Mouse (Mus musculus) hindbrain, embryonic 13.5 days (tissue): ENCODE measurements at regions not wholly inside any gene's neighbourhood (a gene's known extent, or its start where the extent isn't known, plus 50 kb on each side); places are given as distances from the start of the nearest gene placed in this dataset.

ENCODE experiments used
- ATAC-seq: fragments of 200-750 bp; cut with Nextera tagmentation; 2 replicates; pipeline ENCODE4 v1.8.0; 2017; ENCODE audit warnings: moderate TSS enrichment; ENCODE audit not compliant: low FRiP score
- H3K27ac ChIP-seq: fragments of 300-500 bp; sonication (generic); 2 replicates; pipeline ENCODE4 v1.5.1; 2015; ENCODE audit warnings: inconsistent platforms, mild to moderate bottlenecking, moderate library complexity
- H3K27me3 ChIP-seq: fragments of 300-500 bp; sonication (generic); 2 replicates; pipeline ENCODE4 v1.6.1; 2015; ENCODE audit warnings: mild to moderate bottlenecking, inconsistent platforms
- H3K36me3 ChIP-seq: fragments of 300-500 bp; sonication (generic); 2 replicates; pipeline ENCODE4 v1.6.1; 2015; ENCODE audit warnings: mild to moderate bottlenecking, inconsistent platforms
- H3K4me1 ChIP-seq: fragments of 300-500 bp; sonication (generic); replicated peaks from 2 replicates; pipeline ENCODE4 v1.6.1; 2015; ENCODE audit warnings: inconsistent platforms
- H3K4me2 ChIP-seq: fragments of 300-500 bp; sonication (generic); 2 replicates; pipeline ENCODE4 v1.6.1; 2015; ENCODE audit warnings: inconsistent platforms, mild to moderate bottlenecking, moderate library complexity
- H3K4me3 ChIP-seq: fragments of 300-500 bp; sonication (generic); 2 replicates; pipeline ENCODE4 v1.5.1; 2015; ENCODE audit warnings: mild to moderate bottlenecking, inconsistent platforms
- H3K9ac ChIP-seq: fragments of 300-500 bp; sonication (generic); 2 replicates; pipeline ENCODE4 v1.6.1; 2015; ENCODE audit warnings: mild to moderate bottlenecking, inconsistent platforms
- H3K9me3 ChIP-seq: fragments of 300-500 bp; sonication (generic); 2 replicates; pipeline ENCODE4 v1.6.1; 2016; ENCODE audit warnings: inconsistent platforms
- WGBS: fragments of 180-500 bp; shearing (Covaris S2); methylation state at CpG from one replicate; pipeline ENCODE4 v1.1.7; 2015; 5-methylcytosine and 5-hydroxymethylcytosine counted together

GRCm38 (mm10) chr12:107052136-107052535, 436.3 kb upstream of the 3110018I06Rik start:
- WGBS, result 93% methylated on average over 6 of the region's 6 CpGs
- Histone ChIP-seq H3K4me3 (no peak overlapping the region), H3K9me3 (no peaks in the 10 kb centered on the region), H3K9ac (no peak overlapping the region), H3K27me3 (no peaks in the 10 kb centered on the region), H3K4me1 (peaks cover 6% of the 10 kb centered on the region), H3K4me2 (no peak overlapping the region), H3K27ac (no peak overlapping the region), H3K36me3 (no peaks in the 10 kb centered on the region)
- no peak for ATAC-seq

DNA sequence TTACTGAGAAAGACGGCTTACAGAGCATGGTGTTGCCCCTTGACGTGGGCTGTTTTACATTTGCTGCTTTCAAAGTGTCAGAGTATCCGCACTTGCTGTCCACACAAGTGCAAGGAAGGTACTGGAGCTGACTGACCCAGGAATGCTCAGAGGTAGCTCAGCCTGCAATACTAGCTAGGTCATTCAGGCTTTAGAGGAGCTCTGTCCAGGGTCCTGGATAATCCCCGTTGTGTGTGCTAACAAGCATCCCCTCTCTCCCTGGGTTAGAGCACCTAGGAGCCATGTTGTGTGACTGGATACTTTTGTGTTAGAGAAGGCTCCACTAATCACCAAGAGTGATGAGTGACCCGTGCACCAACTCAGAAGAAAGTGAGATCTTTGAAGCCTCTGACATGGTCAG, 431.9 kb upstream of the 3110018I06Rik start:
- H3K9me3 ChIP-seq, result no peaks in the 10 kb centered on the region
- no peak for ATAC-seq
- H3K27me3 ChIP-seq, result no peaks in the 10 kb centered on the region
- no peaks in the 10 kb centered on the region for H3K36me3 ChIP-seq
- no peaks in the 10 kb centered on the region for H3K4me1 ChIP-seq
- WGBS, result 52% methylated on average over 5 of the region's 5 CpGs
- H3K4me3 ChIP-seq, result no peak overlapping the region
- no peak overlapping the region for H3K9ac ChIP-seq
- no peak overlapping the region for H3K27ac ChIP-seq
- H3K4me2 ChIP-seq, result no peak overlapping the region

DNA sequence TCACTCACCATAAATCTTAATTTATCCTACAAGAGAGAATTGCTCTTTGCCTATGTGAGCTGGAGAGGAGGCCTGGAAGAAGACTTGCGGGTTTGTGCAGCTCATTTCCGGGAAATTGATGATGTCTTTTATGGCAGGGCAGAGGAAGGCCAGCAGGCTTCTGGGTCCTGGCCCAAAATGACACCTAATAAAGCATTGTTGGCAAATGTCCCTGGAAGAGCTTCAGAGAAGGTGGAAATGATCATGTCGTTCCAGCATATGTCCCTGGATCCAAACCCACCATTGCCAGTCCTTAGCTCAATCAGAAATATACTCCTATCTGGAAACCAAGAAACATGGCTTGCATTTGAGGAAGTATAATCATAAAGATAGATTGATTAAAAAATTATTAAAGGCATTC, 427.9 kb upstream of the 3110018I06Rik start:
- Histone ChIP-seq H3K27ac (no peak overlapping the region), H3K4me2 (no peak overlapping the region), H3K36me3 (no peaks in the 10 kb centered on the region), H3K4me3 (no peak overlapping the region), H3K9me3 (peaks cover 9% of the 10 kb centered on the region), H3K9ac (no peak overlapping the region), H3K27me3 (no peaks in the 10 kb centered on the region), H3K4me1 (no peaks in the 10 kb centered on the region)
- ATAC-seq, result no peak
- WGBS, result 83% methylated on average over 3 of the region's 3 CpGs

- H3K27ac ChIP-seq, result no peak overlapping the region
- no peaks in the 10 kb centered on the region for H3K36me3 ChIP-seq
- ATAC-seq, result no peak
- peaks cover 5% of the 10 kb centered on the region for H3K9me3 ChIP-seq
- H3K27me3 ChIP-seq, result no peaks in the 10 kb centered on the region
- H3K4me2 ChIP-seq, result no peak overlapping the region
- no peak overlapping the region for H3K9ac ChIP-seq
- WGBS, result 87% methylated on average over 2 of the region's 2 CpGs
- no peak overlapping the region for H3K4me3 ChIP-seq
- no peaks in the 10 kb centered on the region for H3K4me1 ChIP-seq
Measured at GRCm38 (mm10) chr12:107067346-107067745, 421.1 kb upstream of the 3110018I06Rik start.

GRCm38 (mm10) chr12:107082541-107082940, 405.9 kb upstream of the 3110018I06Rik start:
- Histone ChIP-seq H3K4me3 (no peak overlapping the region), H3K27me3 (0 out of 2 replicates have a peak, but pooled peaks cover 6% of the 10 kb centered on the region), H3K27ac (0 out of 2 replicates have a peak overlapping the region, but pooled peaks have one; percentile 19), H3K4me1 (peaks cover 39% of the 10 kb centered on the region), H3K36me3 (no peaks in the 10 kb centered on the region), H3K4me2 (no peak overlapping the region), H3K9ac (no peak overlapping the region), H3K9me3 (no peaks in the 10 kb centered on the region)
- 49% methylated on average over 10 of the region's 10 CpGs for WGBS
- ATAC-seq, result no peak

- H3K4me1 ChIP-seq, result peaks cover 39% of the 10 kb centered on the region
- H3K4me2 ChIP-seq, result 0 out of 2 replicates have a peak overlapping the region, but pooled peaks have one; percentile 13
- no peak overlapping the region for H3K9ac ChIP-seq
- no peaks in the 10 kb centered on the region for H3K9me3 ChIP-seq
- no peak for ATAC-seq
- no peak overlapping the region for H3K4me3 ChIP-seq
- no peaks in the 10 kb centered on the region for H3K36me3 ChIP-seq
- no peaks in the 10 kb centered on the region for H3K27me3 ChIP-seq
- peak overlapping the region; percentile 76 for H3K27ac ChIP-seq
- 36% methylated on average over 14 of the region's 14 CpGs for WGBS
Measured at GRCm38 (mm10) chr12:107085058-107085905, 403.1 kb upstream of the 3110018I06Rik start.

DNA sequence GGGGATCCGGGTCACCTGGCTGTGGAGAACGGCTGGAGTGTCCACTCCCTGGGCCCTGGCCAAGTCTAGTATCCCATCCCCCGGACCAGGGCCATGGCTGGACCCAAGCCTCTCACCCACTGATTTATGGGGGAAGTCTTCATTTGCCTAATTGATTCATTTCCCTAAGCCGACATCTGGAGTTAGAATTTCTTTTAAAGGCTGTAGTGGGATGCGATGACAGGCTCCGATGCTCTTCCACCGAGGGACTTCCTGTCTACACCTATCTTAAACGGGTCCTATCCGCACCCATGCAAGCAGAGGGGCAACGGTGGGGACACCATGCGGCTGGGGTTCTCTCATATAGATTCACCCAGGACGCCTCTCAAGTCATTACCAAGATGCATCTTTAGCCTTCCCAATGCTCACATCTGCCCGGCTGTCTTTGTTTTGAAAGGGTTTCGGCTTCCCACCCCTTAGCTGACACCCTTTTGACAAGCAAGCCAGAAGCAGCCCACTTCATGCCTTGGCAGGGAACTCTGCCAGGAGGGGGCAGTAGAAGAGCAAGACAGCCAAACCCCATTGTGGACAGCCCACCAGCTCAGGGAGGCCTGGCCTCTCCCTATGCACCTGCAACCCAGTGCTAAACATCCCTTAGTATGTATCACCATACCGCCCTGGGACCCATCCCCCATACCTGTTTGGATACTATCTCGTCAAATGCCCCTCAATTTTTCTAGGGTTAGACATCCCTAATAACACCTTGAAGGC, 402.4 kb upstream of the 3110018I06Rik start:
- H3K36me3 ChIP-seq, result no peaks in the 10 kb centered on the region
- no peak overlapping the region for H3K9ac ChIP-seq
- WGBS, result 35% methylated on average over 16 of the region's 16 CpGs
- peak; percentile 57; the same call in 1 of the 2 replicates for ATAC-seq
- H3K4me3 ChIP-seq, result no peak overlapping the region
- no peaks in the 10 kb centered on the region for H3K27me3 ChIP-seq
- peaks cover 39% of the 10 kb centered on the region for H3K4me1 ChIP-seq
- H3K9me3 ChIP-seq, result no peaks in the 10 kb centered on the region
- peak overlapping the region; percentile 25 for H3K27ac ChIP-seq
- H3K4me2 ChIP-seq, result 0 out of 2 replicates have a peak overlapping the region, but pooled peaks have one; percentile 13

DNA sequence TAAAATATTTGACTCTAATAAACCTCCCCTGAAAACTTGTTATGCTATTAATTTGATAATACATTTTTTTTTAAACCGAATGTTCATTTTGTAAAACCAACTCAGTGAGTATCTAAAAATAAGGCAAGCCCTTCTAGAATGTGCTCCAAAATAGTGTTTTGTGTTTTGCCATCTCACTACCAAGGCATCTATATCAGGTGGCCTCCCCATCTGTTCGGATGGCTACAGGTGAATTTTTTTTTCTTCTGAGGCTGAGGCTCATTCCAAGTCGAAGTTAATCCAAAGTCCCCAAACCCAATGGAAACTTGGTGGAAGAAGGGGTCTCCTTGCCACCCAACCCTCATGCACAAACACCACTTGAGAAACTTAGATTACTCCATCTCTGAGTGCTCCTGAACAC, 396.3 kb upstream of the 3110018I06Rik start:
- no peak for ATAC-seq
- H3K9ac ChIP-seq, result no peak overlapping the region
- H3K27ac ChIP-seq, result no peak overlapping the region
- WGBS, result 87% methylated on average over 3 of the region's 3 CpGs
- no peaks in the 10 kb centered on the region for H3K9me3 ChIP-seq
- H3K36me3 ChIP-seq, result no peaks in the 10 kb centered on the region
- H3K4me1 ChIP-seq, result 0 out of 2 replicates have a peak, but pooled peaks cover under 1% of the 10 kb centered on the region
- H3K4me2 ChIP-seq, result no peak overlapping the region
- H3K4me3 ChIP-seq, result no peak overlapping the region
- H3K27me3 ChIP-seq, result no peaks in the 10 kb centered on the region

GRCm38 (mm10) chr12:107093326-107093725, 395.1 kb upstream of the 3110018I06Rik start:
- no peaks in the 10 kb centered on the region for H3K36me3 ChIP-seq
- H3K27ac ChIP-seq, result no peak overlapping the region
- H3K4me2 ChIP-seq, result no peak overlapping the region
- H3K9ac ChIP-seq, result no peak overlapping the region
- no peaks in the 10 kb centered on the region for H3K4me1 ChIP-seq
- peaks cover 5% of the 10 kb centered on the region; the same call in 1 of the 2 replicates for H3K9me3 ChIP-seq
- 90% methylated on average over 13 of the region's 13 CpGs for WGBS
- no peak overlapping the region for H3K4me3 ChIP-seq
- H3K27me3 ChIP-seq, result no peaks in the 10 kb centered on the region
- ATAC-seq, result no peak

- Histone ChIP-seq H3K36me3 (no peaks in the 10 kb centered on the region), H3K27me3 (no peaks in the 10 kb centered on the region), H3K9me3 (peaks cover 5% of the 10 kb centered on the region; the same call in 1 of the 2 replicates), H3K9ac (no peak overlapping the region), H3K27ac (no peak overlapping the region), H3K4me3 (no peak overlapping the region), H3K4me2 (no peak overlapping the region), H3K4me1 (peaks cover 15% of the 10 kb centered on the region; the same call in 1 of the 2 replicates)
- 78% methylated on average over 6 of the region's 6 CpGs for WGBS
- ATAC-seq, result no peak
Measured at GRCm38 (mm10) chr12:107095409-107095808, 393.0 kb upstream of the 3110018I06Rik start.

DNA sequence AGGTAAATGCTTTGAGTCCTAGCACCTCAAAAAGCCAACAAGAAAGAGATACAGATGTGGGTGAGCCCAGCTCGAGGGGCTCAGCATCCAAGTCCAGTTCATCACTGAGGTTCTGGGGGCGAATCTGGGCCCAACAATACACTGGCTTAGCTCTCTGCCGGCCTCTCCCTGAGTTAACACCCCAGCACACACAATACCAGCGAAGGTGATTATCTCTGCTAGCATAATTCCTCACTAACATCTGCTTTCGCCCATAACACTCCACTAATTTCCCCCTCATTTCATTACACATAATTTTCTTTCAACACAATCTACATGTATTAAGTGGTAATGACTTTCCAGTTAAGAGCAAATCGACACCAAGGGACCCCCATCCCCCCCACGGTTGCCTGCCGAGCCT, 383.9 kb upstream of the 3110018I06Rik start:
- Histone ChIP-seq H3K27me3 (no peaks in the 10 kb centered on the region), H3K4me2 (no peak overlapping the region), H3K4me1 (peaks cover 29% of the 10 kb centered on the region), H3K27ac (peak overlapping the region; percentile 81), H3K9me3 (no peaks in the 10 kb centered on the region), H3K36me3 (no peaks in the 10 kb centered on the region), H3K9ac (no peak overlapping the region), H3K4me3 (no peak overlapping the region)
- no peak for ATAC-seq
- 48% methylated on average over 8 of the region's 8 CpGs for WGBS

- Histone ChIP-seq H3K27ac (peak overlapping the region; percentile 81), H3K36me3 (no peaks in the 10 kb centered on the region), H3K4me2 (no peak overlapping the region), H3K4me1 (peaks cover 26% of the 10 kb centered on the region), H3K9me3 (no peaks in the 10 kb centered on the region), H3K4me3 (no peak overlapping the region), H3K27me3 (no peaks in the 10 kb centered on the region), H3K9ac (no peak overlapping the region)
- no peak for ATAC-seq
- whole genome bisulfite sequencing, result 56% methylated on average over 11 of the region's 11 CpGs
Measured at GRCm38 (mm10) chr12:107105017-107105416, 383.4 kb upstream of the 3110018I06Rik start.
